9 mouse cellular contexts compared by ENCODE assay signal in genomic region chr9:101407141-101407540, GRCm38 (mm10).
A peak's percentile ranks its signal among the peaks of the same experiment; 100 is the strongest.
DNase-seq lines count a peak whose midpoint lies in the region; ATAC-seq lines count a peak whose summit lies in the region.
"Had no signal": no experiment of that assay in that cellular context is flagged by ENCODE, and none has a peak within 500 bp of the region (broad histone marks: within the 10 kb centered on the region; RNA-seq: fewer than 3 reads in every experiment).

No protein-coding gene starts in this region.

- H3K27me3 ChIP-seq in neural tube, embryonic 12.5 days (replicated peaks), result no peaks in the 10 kb centered on the region
- no peaks in the 10 kb centered on the region for H3K27me3 ChIP-seq in intestine, embryonic 15.5 days (replicated peaks)

- ATAC-seq in neural tube, embryonic 12.5 days (ENCODE audit: low FRiP score, low read depth), result peak; percentile 75
- no peak for ATAC-seq in erythroblast, adult 5-6 weeks (replicated peaks; ENCODE audit: low FRiP score, poor library complexity, severe bottlenecking)
- ATAC-seq in intestine, embryonic 15.5 days, result no peak

- no peaks in the 10 kb centered on the region for H3K9me3 ChIP-seq in neural tube, embryonic 12.5 days
- no peaks in the 10 kb centered on the region for H3K9me3 ChIP-seq in intestine, embryonic 15.5 days

- H3K4me1 ChIP-seq in neural tube, embryonic 12.5 days, result peaks cover 28% of the 10 kb centered on the region
- H3K4me1 ChIP-seq in intestine, embryonic 15.5 days (replicated peaks), result 0 out of 2 replicates have a peak, but pooled peaks cover 5% of the 10 kb centered on the region

- no peak overlapping the region for H3K4me2 ChIP-seq in neural tube, embryonic 12.5 days (replicated peaks)
- no peak overlapping the region for H3K4me2 ChIP-seq in intestine, embryonic 15.5 days (replicated peaks)
- H3K4me2 ChIP-seq: heart, embryonic 11.5 days had no signal

- 0 out of 2 replicates have a peak overlapping the region, but pooled peaks have one; percentile 32 for H3K27ac ChIP-seq in neural tube, embryonic 12.5 days
- H3K27ac ChIP-seq in intestine, embryonic 15.5 days, result no peak overlapping the region
- H3K27ac ChIP-seq: macrophage had no signal

- intact Hi-C loops in left cerebral cortex, postnatal 14 days (cut with DNase I), result loop anchor here (5.0 kb wide), 1 partner anchor 35 kb away; no protein-coding TSS in a partner anchor

- H3K4me3 ChIP-seq in neural tube, embryonic 12.5 days, result no peak overlapping the region
- no peak overlapping the region for H3K4me3 ChIP-seq in intestine, embryonic 15.5 days (replicated peaks)

- WGBS in neural tube, embryonic 12.5 days, result 48% methylated on average over 5 of the region's 5 CpGs
- WGBS in intestine, embryonic 15.5 days, result 60% methylated on average over 5 of the region's 5 CpGs

- no peak for DNase-seq in neural tube, embryonic 10.5 days (ENCODE audit: extremely low spot score, low spot score)
- peak; percentile 78 to 80 for DNase-seq in frontal cortex, adult 2 months (ENCODE audit: extremely low spot score in 1 of 2, low spot score in 1 of 2)
- DNase-seq in left cerebral cortex, postnatal 14 days (ENCODE audit: low spot score in 2 of 2), result peak; percentile 76 to 87
- no peak for DNase-seq in urinary bladder, postnatal 36 days (ENCODE audit: low spot score in 2 of 2)

- H3K36me3 ChIP-seq in neural tube, embryonic 12.5 days, result no peaks in the 10 kb centered on the region
- H3K36me3 ChIP-seq in intestine, embryonic 15.5 days, result no peaks in the 10 kb centered on the region

- H3K9ac ChIP-seq in neural tube, embryonic 12.5 days, result no peak overlapping the region
- no peak overlapping the region for H3K9ac ChIP-seq in intestine, embryonic 15.5 days

Comparison
In these comparisons a context has a peak if more than half of its experiments do, and no peak if none do; other contexts are left out.
1. DNase-seq: peak in frontal cortex, adult 2 months (2 of 2) and left cerebral cortex, postnatal 14 days (2 of 2); none in neural tube, embryonic 10.5 days (single experiment) and urinary bladder, postnatal 36 days (0 of 2).